Mouse (Mus musculus) kidney, adult 2 months (tissue): ENCODE results near the gene Gclc. TPM values are rescaled to one million over a fixed set of nuclear protein-coding genes. Genes with fewer than 3 reads are reported as not detected.

ENCODE experiments used
- DNase-seq: peaks from one replicate; pipeline ENCODE4 v3.0.0; 2021
- H3K27ac ChIP-seq: fragments of 200-500 bp; 2 replicates; pipeline ENCODE4 v1.5.1; 2012; ENCODE audit warnings: low read depth, low read length, control low read depth, inconsistent platforms; ENCODE audit not compliant: insufficient read depth
- H3K27me3 ChIP-seq: fragments of 200-500 bp; replicated peaks from 2 replicates; pipeline ENCODE4 v1.6.1; 2012; ENCODE audit warnings: mild to moderate bottlenecking, moderate library complexity, low read length, inconsistent platforms; ENCODE audit not compliant: control insufficient read depth, insufficient read depth
- H3K36me3 ChIP-seq: fragments of 200-500 bp; 2 replicates; pipeline ENCODE4 v1.6.1; 2012; ENCODE audit warnings: mild to moderate bottlenecking, moderate library complexity, low read length, inconsistent platforms; ENCODE audit not compliant: control insufficient read depth, insufficient read depth
- H3K4me1 ChIP-seq: fragments of 200-500 bp; 2 replicates; pipeline ENCODE4 v1.6.1; 2011; ENCODE audit warnings: low read length; ENCODE audit not compliant: control insufficient read depth, insufficient read depth
- H3K4me3 ChIP-seq: fragments of 200-500 bp; 2 replicates; pipeline ENCODE4 v1.5.1; 2011; ENCODE audit warnings: mild to moderate bottlenecking, low read depth, low read length, control low read depth; ENCODE audit not compliant: insufficient read depth
- CTCF ChIP-seq: fragments of 200-500 bp; conservative IDR thresholded peaks from 2 replicates; pipeline ENCODE4 v1.5.1; 2011; ENCODE audit warnings: low read depth, mild to moderate bottlenecking, control low read depth, low read length, moderate library complexity, mixed read lengths; ENCODE audit not compliant: insufficient read depth, insufficient read length
- POLR2A ChIP-seq: fragments of 200-500 bp; IDR thresholded peaks from one replicate; pipeline ENCODE4 v1.6.1; 2011; ENCODE audit warnings: low read depth, low read length, control low read depth
- WGBS: fragments of 180-500 bp; shearing (Covaris S2); methylation state at CpG from one replicate; pipeline ENCODE4 v1.1.7; 2018; 5-methylcytosine and 5-hydroxymethylcytosine counted together
- polyA plus RNA-seq: library from polyadenylated mRNA; depleted of rRNA; stranded (reverse); fragments of >200 nt; gene quantifications from 2 replicates; pipeline ENCODE4 v1.2.3, GENCODE M21; 2012

Gclc gene
- polyA plus RNA-seq, 1 experiment, result 88.7 TPM

GRCm38 (mm10) chr9:77802461-77802860 is 48.1 kb downstream of the Gclc start:
- 56% methylated on average over 7 of the region's 7 CpGs for WGBS
- peak; percentile 39 for DNase-seq
- no peaks in the 10 kb centered on the region for H3K36me3 ChIP-seq
- H3K4me3 ChIP-seq, result no peak overlapping the region
- H3K4me1 ChIP-seq, result no peaks in the 10 kb centered on the region; the same call in 1 of the 2 replicates
- H3K27me3 ChIP-seq, result no peaks in the 10 kb centered on the region
- H3K27ac ChIP-seq, result no peak overlapping the region
- TF ChIP-seq POLR2A (no peak), CTCF (peak; percentile 66)

GRCm38 (mm10) chr9:77806426-77806825 is 52.1 kb downstream of the Gclc start:
- Histone ChIP-seq H3K27me3 (no peaks in the 10 kb centered on the region), H3K27ac (no peak overlapping the region), H3K36me3 (no peaks in the 10 kb centered on the region), H3K4me1 (no peaks in the 10 kb centered on the region; the same call in 1 of the 2 replicates), H3K4me3 (no peak overlapping the region)
- TF ChIP-seq CTCF (no peak), POLR2A (no peak)
- 34% methylated on average over 3 of the region's 3 CpGs for WGBS
- no peak for DNase-seq

GRCm38 (mm10) chr9:77806842-77807668 is 52.7 kb downstream of the Gclc start:
- 18% methylated on average over 12 of the region's 12 CpGs for WGBS
- Histone ChIP-seq H3K36me3 (no peaks in the 10 kb centered on the region), H3K4me1 (no peaks in the 10 kb centered on the region; the same call in 1 of the 2 replicates), H3K4me3 (no peak overlapping the region), H3K27me3 (no peaks in the 10 kb centered on the region), H3K27ac (no peak overlapping the region; the same call in 1 of the 2 replicates)
- TF ChIP-seq POLR2A, result no peak
- TF ChIP-seq CTCF, result peak; percentile 96
- DNase-seq, result peak; percentile 94

GRCm38 (mm10) chr9:77808481-77808880 is 54.1 kb downstream of the Gclc start:
- Histone ChIP-seq H3K4me1 (no peaks in the 10 kb centered on the region; the same call in 1 of the 2 replicates), H3K27ac (no peak overlapping the region), H3K36me3 (no peaks in the 10 kb centered on the region), H3K4me3 (no peak overlapping the region), H3K27me3 (no peaks in the 10 kb centered on the region)
- TF ChIP-seq CTCF (no peak), POLR2A (no peak)
- no peak for DNase-seq
- 67% methylated on average over 6 of the region's 6 CpGs for WGBS

- no peak for TF ChIP-seq CTCF
- Histone ChIP-seq H3K27me3 (no peaks in the 10 kb centered on the region), H3K4me3 (no peak overlapping the region), H3K36me3 (no peaks in the 10 kb centered on the region), H3K27ac (no peak overlapping the region), H3K4me1 (no peaks in the 10 kb centered on the region)
- no peak for DNase-seq
- 51% methylated on average over 7 of the region's 7 CpGs for WGBS
Observed at GRCm38 (mm10) chr9:77818858-77819257, 64.5 kb downstream of the Gclc start.

GRCm38 (mm10) chr9:77819318-77819717 is 65.0 kb downstream of the Gclc start:
- Histone ChIP-seq H3K4me3 (no peak overlapping the region), H3K4me1 (no peaks in the 10 kb centered on the region), H3K27me3 (no peaks in the 10 kb centered on the region), H3K36me3 (no peaks in the 10 kb centered on the region), H3K27ac (no peak overlapping the region)
- DNase-seq, result no peak
- TF ChIP-seq POLR2A (no peak), CTCF (peak; percentile 33; the same call in 1 of the 2 replicates)
- WGBS, result 89% methylated on average over 2 of the region's 2 CpGs

GRCm38 (mm10) chr9:77820836-77821235 is 66.5 kb downstream of the Gclc start:
- WGBS, result 43% methylated on average over 4 of the region's 4 CpGs
- no peaks in the 10 kb centered on the region for H3K27me3 ChIP-seq
- H3K27ac ChIP-seq, result no peak overlapping the region
- no peaks in the 10 kb centered on the region for H3K4me1 ChIP-seq
- no peaks in the 10 kb centered on the region for H3K36me3 ChIP-seq
- H3K4me3 ChIP-seq, result no peak overlapping the region
- no peak for TF ChIP-seq CTCF
- no peak for TF ChIP-seq POLR2A
- peak; percentile 22 for DNase-seq
